Mouse (Mus musculus): Measurements from ENCODE around the gene Olfr1388. TPM values are rescaled to one million over a fixed set of nuclear protein-coding genes. Genes with fewer than 3 reads are reported as not detected.
"Not testable (repeated sequence)": the region's sequence is repeated elsewhere in the genome, so short reads cannot be mapped to it uniquely, and the experiment has no call there.

Olfr1388 gene
- 0.03 TPM in 1 of 2 replicates, not detected in the other for polyA plus RNA-seq (2012)

DNA sequence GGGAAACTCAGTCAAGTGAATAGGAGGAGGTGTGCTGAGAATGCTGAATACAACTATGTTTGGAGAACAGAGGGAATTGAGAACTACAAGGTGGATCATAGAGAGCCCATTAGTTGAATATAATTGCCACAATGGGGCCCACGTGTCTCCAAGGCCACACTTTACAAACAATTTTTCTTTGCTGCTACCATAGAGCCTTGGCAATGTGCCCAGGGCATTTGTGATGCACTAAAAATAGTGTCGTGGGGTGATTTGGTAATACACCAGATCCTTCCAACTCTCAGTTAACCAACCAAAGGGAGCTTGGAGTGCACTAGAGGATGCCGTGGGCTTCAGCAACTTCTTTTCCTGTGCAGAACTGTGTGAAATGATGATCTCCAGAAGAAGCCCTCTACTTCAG is at the start of gene Olfr1388:
Olfr1388 (plus strand) TSS at position 214 of the 400 bp plus-strand sequence.
- no peak for TF ChIP-seq GATA1 (IDR thresholded peaks at IDR 0.05; ENCODE audit: low read length)

GRCm38 (mm10) chr11:49406784-49407183 is 29.6 kb upstream of the Olfr1388 start:
- TF ChIP-seq GATA1 (IDR thresholded peaks at IDR 0.05; ENCODE audit: low read length): no peak

GRCm38 (mm10) chr11:49410540-49410939 is 25.9 kb upstream of the Olfr1388 start:
- no peak for TF ChIP-seq GATA1 (IDR thresholded peaks at IDR 0.05; ENCODE audit: low read length)

DNA sequence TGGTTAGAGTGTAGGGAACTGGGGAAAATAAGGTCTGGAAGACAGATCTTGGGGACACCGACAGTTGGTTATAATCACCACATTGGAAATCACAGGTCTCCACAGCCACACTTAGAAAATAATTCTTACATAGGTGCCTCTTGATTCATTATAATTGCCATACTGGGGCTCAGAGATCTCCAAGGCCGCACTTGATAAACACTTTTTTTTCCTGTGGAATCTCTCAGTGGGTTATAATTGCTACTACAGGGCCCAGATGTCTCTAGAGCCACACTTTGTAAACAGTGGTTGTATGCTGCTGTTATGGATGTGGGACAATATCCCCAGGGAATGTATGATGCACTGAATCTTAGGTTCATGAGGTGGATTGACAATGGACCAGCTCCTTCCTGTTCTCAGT is 13.7 kb upstream of the Olfr1388 start, which contains the start of gene Olfr1389:
Olfr1389 (plus strand) TSS at position 301 of the 400 bp plus-strand sequence.
- no peak for TF ChIP-seq GATA1 (IDR thresholded peaks at IDR 0.05; ENCODE audit: low read length)

DNA sequence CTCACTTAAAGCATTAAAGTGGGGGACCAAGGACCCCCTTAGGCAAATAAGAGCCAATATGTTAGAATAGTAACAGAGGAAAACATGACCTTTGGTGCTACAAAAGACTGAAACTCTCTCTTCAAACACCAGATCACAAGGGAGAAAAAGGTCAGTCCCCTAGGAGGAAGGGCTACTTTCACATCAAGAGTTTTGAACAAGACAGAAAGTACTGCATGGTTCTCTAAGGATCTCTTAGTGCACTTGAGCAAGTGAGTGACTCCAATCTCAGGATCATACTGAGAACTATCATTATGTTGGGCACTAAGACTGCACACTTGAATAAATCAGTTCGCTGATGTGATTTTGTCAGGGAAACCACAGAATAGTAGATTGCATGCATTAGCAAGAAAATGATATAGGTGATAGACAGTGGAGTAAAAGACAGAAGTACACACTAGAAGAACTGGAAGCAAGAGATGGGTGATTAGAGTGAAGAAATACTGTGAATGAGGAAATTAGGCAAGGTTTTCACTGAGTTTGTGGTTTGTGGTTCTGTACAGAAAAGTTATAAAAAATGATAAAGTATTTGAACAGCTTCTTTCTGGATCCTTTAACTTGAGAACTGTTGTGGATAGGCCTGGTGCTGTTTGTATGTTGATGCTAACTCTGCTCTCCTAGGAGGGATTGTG is 11.0 kb upstream of the Olfr1388 start:
- TF ChIP-seq GATA1 (IDR thresholded peaks at IDR 0.05; ENCODE audit: low read length): no peak

GRCm38 (mm10) chr11:49429641-49430040 is 6.8 kb upstream of the Olfr1388 start:
- TF ChIP-seq GATA1 (IDR thresholded peaks at IDR 0.05; ENCODE audit: low read length): no peak

DNA sequence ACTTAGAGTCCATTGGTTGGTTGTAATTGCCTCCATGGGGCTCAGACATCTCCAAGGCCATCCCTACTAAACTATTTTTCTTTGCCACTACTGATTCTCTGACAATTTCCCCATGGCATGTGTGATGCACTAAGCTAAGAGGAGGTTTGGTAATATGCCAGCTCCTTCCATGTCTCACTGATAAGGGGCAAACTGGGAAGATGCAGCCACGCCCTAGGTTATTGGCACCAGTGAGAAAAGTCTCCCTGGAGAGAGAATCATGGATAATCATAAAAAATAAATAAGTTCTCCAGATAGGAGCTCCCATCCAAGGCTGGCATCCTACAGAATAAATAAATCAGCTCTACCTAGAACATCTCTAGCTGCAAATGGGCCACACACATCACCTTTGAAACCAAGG is 18.6 kb downstream of the Olfr1388 start, which contains the start of gene Olfr1387:
Olfr1387 (plus strand) TSS at position 301 of the 400 bp plus-strand sequence.
- no peak for TF ChIP-seq GATA1 (IDR thresholded peaks at IDR 0.05; ENCODE audit: low read length)

DNA sequence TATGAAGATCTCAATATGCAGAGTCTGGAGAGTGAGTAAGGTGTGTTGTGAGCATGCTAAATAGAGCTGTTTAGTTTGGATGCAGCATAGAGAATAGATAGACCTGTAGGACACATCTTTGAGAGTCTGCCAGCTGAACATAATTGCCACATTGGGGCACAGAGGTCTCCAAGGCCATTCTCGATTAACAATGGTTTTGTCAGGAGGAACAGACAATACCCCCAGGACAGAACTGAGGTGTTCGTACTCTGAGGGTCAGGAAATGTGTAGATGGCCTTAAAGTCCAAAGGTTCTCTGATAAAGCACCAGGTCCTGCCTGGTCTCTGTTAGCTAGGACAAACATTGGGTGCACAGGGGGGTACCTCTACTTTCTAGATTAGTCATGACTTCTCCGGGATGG is 28.3 kb downstream of the Olfr1388 start, which contains the start of gene Olfr1386:
Olfr1386 (plus strand) TSS at position 301 of the 400 bp plus-strand sequence.
- not testable (repeated sequence) for TF ChIP-seq GATA1 (IDR thresholded peaks at IDR 0.05; ENCODE audit: low read length)

GRCm38 (mm10) chr11:49485973-49486372 is 49.5 kb downstream of the Olfr1388 start:
- no peak for TF ChIP-seq GATA1 (IDR thresholded peaks at IDR 0.05; ENCODE audit: low read length)

DNA sequence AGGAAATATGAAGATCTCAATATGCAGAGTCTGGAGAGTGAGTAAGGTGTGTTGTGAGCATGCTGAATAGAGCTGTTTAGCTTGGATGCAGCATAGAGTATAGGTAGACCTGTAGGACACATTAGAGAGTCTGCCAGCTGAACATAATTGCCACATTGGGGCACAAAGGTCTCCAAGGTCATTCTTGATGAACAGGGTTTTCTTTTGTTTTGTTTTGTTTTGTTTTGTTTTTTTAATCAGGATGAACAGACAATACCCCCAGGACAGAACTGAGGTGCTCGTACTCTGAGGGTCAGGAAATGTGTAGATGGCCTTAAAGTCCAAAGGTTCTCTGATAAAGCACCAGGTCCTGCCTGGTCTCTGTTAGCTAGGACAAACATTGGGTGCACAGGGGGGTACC is 52.3 kb downstream of the Olfr1388 start, which contains the start of gene Olfr1385:
Olfr1385 (plus strand) TSS at position 301 of the 400 bp plus-strand sequence.
- TF ChIP-seq GATA1 (IDR thresholded peaks at IDR 0.05; ENCODE audit: low read length): not testable (repeated sequence)

Other genes with a start within 250 kb of the Olfr1388 start
- gene Btnl9, start 249.5 kb upstream of the Olfr1388 start, polyA plus RNA-seq (2012): not detected in 2 replicates
- 6.1 and 8.3 TPM in 2 replicates for gene Zfp62, start 233.3 kb upstream of the Olfr1388 start, polyA plus RNA-seq (2012)
- 44.7 and 51.8 TPM in 2 replicates for gene Mgat1, start 192.4 kb upstream of the Olfr1388 start, polyA plus RNA-seq (2012)
- gene Olfr1393, start 158.3 kb upstream of the Olfr1388 start, polyA plus RNA-seq (2012): not detected in 2 replicates
- gene Olfr1392, start 151.3 kb upstream of the Olfr1388 start, polyA plus RNA-seq (2012): not detected in 2 replicates
- not detected in 2 replicates for gene Olfr10, start 131.9 kb upstream of the Olfr1388 start, polyA plus RNA-seq (2012)
- not detected in 2 replicates for gene Olfr1391, start 113.9 kb upstream of the Olfr1388 start, polyA plus RNA-seq (2012)
- not detected in 2 replicates for gene Olfr1390, start 101.4 kb upstream of the Olfr1388 start, polyA plus RNA-seq (2012)
- gene Olfr1389, start 13.6 kb upstream of the Olfr1388 start, polyA plus RNA-seq (2012): not detected in 2 replicates
- not detected in 2 replicates for gene Olfr1387, start 18.7 kb downstream of the Olfr1388 start, polyA plus RNA-seq (2012)
- not detected in 2 replicates for gene Olfr1386, start 28.4 kb downstream of the Olfr1388 start, polyA plus RNA-seq (2012)
- gene Olfr1385, start 52.4 kb downstream of the Olfr1388 start, polyA plus RNA-seq (2012): not detected in 2 replicates
- not detected in 2 replicates for gene Olfr1384, start 70.1 kb downstream of the Olfr1388 start, polyA plus RNA-seq (2012)
- gene Olfr1383, start 83.0 kb downstream of the Olfr1388 start, polyA plus RNA-seq (2012): not detected in 2 replicates
- not detected in 2 replicates for gene Olfr1382, start 91.6 kb downstream of the Olfr1388 start, polyA plus RNA-seq (2012)
- not detected in 2 replicates for gene Olfr1381, start 106.8 kb downstream of the Olfr1388 start, polyA plus RNA-seq (2012)
- not detected in 2 replicates for gene Olfr1380, start 120.3 kb downstream of the Olfr1388 start, polyA plus RNA-seq (2012)
- gene Flt4, start 172.6 kb downstream of the Olfr1388 start, polyA plus RNA-seq (2012): 0.03 TPM in 1 of 2 replicates, not detected in the other
- gene Scgb3a1, start 227.0 kb downstream of the Olfr1388 start, polyA plus RNA-seq (2012): not detected in 2 replicates

Measured in G1E-ER4 (cell line).